Mouse (Mus musculus): ENCODE data around the gene Trim23. TPM values are rescaled to one million over a fixed set of nuclear protein-coding genes. Genes with fewer than 3 reads are reported as not detected.

Trim23 gene
- 0.12 and 0.13 TPM in 2 replicates for polyA plus RNA-seq (2012)

DNA sequence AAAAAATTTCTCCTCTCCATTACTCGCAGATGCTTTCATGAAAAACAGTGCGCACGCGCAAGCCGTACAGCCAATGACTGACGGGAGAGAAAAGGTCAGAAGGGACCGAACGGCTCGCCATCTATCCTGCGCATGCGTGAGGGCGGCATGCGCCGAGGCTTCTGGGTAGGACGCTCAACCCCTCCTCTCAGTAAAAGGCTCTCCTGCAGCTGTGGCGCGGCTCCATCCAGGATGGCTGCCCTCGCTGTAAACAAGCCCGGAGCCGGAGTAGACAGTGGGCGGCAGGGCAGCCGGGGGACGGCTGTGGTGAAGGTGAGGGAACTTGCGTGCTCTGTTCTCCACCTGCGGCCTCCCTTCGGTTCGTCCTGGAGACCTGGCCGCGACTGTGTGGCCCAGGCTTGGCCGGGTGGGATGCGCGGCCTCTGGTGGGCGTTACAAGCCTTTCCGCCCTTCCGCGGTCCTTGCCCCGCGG, at the start of gene Trim23:
Gene Trim23, plus strand, starts transcription at position 148 of the 472 bp plus-strand sequence.
- TF ChIP-seq TAL1 (IDR thresholded peaks at IDR 0.05; ENCODE audit: low read length) = no peak
- no peak for TF ChIP-seq GATA1 (IDR thresholded peaks at IDR 0.05; ENCODE audit: low read length)
- H3K27me3 ChIP-seq (ENCODE audit: control insufficient read depth) = no peaks in the 10 kb centered on the region
- H3K36me3 ChIP-seq (ENCODE audit: control insufficient read depth) = peaks cover 48% of the 10 kb centered on the region
- peak within 1 kb of the TSS; percentile 74 for H3K4me3 ChIP-seq (replicated peaks)
- peaks cover 32% of the 10 kb centered on the region for H3K4me1 ChIP-seq (ENCODE audit: control insufficient read depth)
- no peaks in the 10 kb centered on the region for H3K9me3 ChIP-seq (ENCODE audit: control insufficient read depth, low read length)

DNA sequence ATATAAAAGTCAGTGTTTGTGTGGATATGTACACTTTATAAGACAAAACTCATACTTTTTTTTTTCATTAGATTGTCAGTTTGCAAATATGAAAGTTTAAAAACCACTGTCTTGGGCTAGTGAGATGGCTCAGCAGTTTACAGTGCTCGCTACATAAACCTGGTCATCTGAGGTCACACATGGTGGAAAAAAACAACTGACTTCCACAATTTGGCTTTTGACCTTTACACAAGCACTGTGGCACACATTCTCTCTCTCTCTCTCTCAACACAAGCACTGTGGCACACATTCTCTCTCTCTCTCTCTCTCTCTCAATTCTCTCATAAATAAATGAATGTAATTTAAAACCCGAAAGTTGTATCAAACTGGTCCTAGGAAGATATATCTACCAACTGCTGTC, 46.0 kb upstream of the Trim23 start:
- no peaks in the 10 kb centered on the region for H3K4me1 ChIP-seq (ENCODE audit: control insufficient read depth)
- no peaks in the 10 kb centered on the region for H3K36me3 ChIP-seq (ENCODE audit: control insufficient read depth)
- H3K9me3 ChIP-seq (ENCODE audit: control insufficient read depth, low read length) = no peaks in the 10 kb centered on the region
- no peak overlapping the region for H3K4me3 ChIP-seq (replicated peaks)
- no peaks in the 10 kb centered on the region for H3K27me3 ChIP-seq (ENCODE audit: control insufficient read depth)
- TF ChIP-seq TAL1 (IDR thresholded peaks at IDR 0.05; ENCODE audit: low read length) (no peak), GATA1 (IDR thresholded peaks at IDR 0.05; ENCODE audit: low read length) (no peak)

DNA sequence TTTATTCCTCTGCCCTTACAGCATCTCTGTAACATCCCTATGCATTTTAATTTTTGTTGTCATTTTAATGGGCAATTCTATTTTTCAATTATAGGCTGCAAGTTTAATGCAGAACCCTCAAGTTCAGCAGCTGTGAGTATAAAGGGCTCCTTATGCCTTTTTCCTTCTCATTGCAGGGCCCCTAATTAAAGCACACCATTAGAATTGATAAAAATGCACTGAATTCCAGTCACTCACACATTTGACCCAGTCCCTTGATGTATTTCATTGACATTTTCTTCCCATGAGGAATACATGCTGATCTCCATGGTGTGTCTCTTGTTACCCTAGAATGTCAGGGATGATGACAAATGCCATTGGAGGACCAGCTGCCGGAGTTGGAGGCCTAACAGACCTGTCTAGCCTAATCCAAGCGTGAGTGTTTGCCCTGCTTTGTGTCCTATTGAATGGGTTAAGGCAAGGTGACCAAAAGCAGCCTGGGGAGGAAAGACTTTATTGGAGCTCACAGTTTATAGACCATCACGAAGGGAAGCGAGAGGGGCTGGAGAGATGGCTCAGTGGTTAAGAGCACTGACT, 44.0 kb upstream of the Trim23 start:
- Histone ChIP-seq H3K4me3 (replicated peaks) (no peak overlapping the region), H3K4me1 (ENCODE audit: control insufficient read depth) (peaks cover under 1% of the 10 kb centered on the region), H3K27me3 (ENCODE audit: control insufficient read depth) (no peaks in the 10 kb centered on the region), H3K9me3 (ENCODE audit: control insufficient read depth, low read length) (no peaks in the 10 kb centered on the region), H3K36me3 (ENCODE audit: control insufficient read depth) (no peaks in the 10 kb centered on the region; the same call in 1 of the 2 replicates)
- TF ChIP-seq TAL1 (IDR thresholded peaks at IDR 0.05; ENCODE audit: low read length) = no peak
- no peak for TF ChIP-seq GATA1 (IDR thresholded peaks at IDR 0.05; ENCODE audit: low read length)

DNA sequence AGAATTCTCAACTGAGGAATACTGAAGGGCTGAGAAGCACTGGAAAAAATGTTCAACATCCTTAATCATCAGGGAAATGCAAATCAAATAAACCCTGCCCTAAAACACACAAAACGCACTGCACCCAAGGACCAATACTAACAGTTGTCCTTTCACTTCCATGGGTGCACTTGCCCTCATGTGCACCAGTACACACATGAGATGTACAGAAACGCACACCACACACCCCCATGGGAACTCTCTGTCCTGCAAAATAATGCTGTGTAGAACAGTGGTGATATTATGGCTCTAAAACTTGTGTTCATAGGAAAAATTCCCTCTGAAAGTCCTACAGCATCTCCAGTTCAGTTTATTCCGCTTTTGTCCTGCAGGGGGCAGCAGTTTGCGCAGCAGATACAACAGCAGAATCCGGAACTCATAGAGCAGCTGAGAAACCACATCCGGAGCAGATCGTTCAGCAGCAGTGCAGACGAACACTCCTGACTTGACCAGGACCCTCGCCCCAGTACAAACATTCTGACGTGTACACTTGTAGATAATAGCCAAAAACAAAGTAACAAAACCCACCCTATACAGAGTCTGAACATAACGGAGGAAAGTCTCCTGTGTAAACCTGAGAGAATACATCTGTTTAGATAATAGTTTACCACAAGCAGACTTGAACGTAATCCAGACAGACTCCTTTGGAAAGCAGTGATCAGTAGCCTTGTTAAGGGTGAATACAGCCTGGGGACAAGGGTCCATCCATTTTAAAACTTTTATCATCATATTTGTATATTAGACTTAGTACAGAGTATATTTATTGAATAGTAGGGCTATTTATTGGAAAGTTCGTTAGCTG, 39.0 kb upstream of the Trim23 start:
- H3K36me3 ChIP-seq (ENCODE audit: control insufficient read depth) = peaks cover 39% of the 10 kb centered on the region

DNA sequence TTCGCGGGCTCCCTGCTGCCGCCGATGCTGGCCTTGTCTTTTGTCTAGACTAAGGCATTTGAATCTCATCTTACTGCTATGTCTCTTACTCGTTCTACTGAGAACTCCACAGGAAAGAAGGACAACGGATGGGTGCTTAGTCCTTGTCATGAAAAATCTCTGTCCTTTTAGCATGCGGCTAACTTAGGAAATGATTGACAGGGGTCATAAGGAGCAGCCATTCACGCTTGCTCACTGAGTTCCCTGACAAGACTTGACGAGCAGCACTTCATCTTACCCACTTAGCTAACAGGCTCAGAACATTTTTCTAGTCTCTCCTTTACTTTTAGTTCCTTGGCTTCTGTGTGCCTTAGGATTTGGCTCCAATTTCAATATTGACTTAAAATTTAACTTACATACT, 33.7 kb upstream of the Trim23 start:
- no peaks in the 10 kb centered on the region for H3K27me3 ChIP-seq (ENCODE audit: control insufficient read depth)
- H3K9me3 ChIP-seq (ENCODE audit: control insufficient read depth, low read length) = no peaks in the 10 kb centered on the region
- no peak for TF ChIP-seq GATA1 (IDR thresholded peaks at IDR 0.05; ENCODE audit: low read length)
- no peak for TF ChIP-seq TAL1 (IDR thresholded peaks at IDR 0.05; ENCODE audit: low read length)
- H3K36me3 ChIP-seq (ENCODE audit: control insufficient read depth) = peaks cover 86% of the 10 kb centered on the region
- H3K4me1 ChIP-seq (ENCODE audit: control insufficient read depth) = peaks cover 2% of the 10 kb centered on the region
- no peak overlapping the region for H3K4me3 ChIP-seq (replicated peaks)

More for the DNA sequence above, 39.0 kb upstream of the Trim23 start:
- no peak for TF ChIP-seq GATA1 (IDR thresholded peaks at IDR 0.05; ENCODE audit: low read length)
- no peak for TF ChIP-seq TAL1 (IDR thresholded peaks at IDR 0.05; ENCODE audit: low read length)
- Histone ChIP-seq H3K4me1 (ENCODE audit: control insufficient read depth) (peaks cover 4% of the 10 kb centered on the region), H3K27me3 (ENCODE audit: control insufficient read depth) (no peaks in the 10 kb centered on the region), H3K4me3 (replicated peaks) (peak overlapping the region; percentile 48), H3K9me3 (ENCODE audit: control insufficient read depth, low read length) (no peaks in the 10 kb centered on the region)

DNA sequence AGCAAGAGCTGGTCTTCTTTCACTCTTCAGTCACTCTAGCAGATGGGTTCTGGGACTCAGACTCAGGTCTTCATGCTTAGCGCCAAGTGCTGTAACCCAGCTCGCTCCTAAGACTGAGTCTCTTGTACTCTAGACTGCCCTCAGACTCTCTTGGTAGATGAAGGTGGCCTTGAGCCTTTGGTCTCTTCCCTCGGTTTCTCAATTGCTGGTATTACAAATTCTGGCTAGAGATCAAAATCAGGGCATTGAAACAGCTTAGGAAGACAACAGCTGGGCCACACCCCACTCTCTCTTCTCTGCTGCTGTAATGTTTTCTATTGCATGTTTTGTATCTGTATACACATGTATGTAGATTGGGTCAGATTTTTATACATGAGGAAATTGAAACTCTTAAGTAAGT, 33.0 kb upstream of the Trim23 start:
- Histone ChIP-seq H3K36me3 (ENCODE audit: control insufficient read depth) (peaks cover 82% of the 10 kb centered on the region), H3K27me3 (ENCODE audit: control insufficient read depth) (no peaks in the 10 kb centered on the region)
- TF ChIP-seq TAL1 (IDR thresholded peaks at IDR 0.05; ENCODE audit: low read length) (no peak), GATA1 (IDR thresholded peaks at IDR 0.05; ENCODE audit: low read length) (no peak)

DNA sequence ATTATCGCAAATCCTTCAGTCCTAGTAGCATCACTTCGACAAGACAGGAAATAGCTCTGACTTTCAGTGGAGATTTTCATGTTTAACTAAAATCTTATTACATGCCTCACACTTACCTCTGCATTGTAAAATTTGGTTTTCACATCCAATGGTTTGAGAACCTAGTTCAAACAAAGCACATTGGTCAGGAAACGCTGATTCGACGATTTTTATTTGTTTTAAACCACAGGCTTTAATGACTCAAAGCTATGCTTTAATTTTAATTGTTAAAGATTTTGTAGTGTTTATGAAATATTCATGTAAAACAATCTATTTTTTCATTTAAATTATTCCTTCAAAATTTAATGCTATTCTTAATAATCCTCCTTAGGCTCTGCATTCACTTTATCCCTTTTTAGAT, 24.4 kb upstream of the Trim23 start:
- Histone ChIP-seq H3K4me1 (ENCODE audit: control insufficient read depth) (no peaks in the 10 kb centered on the region), H3K36me3 (ENCODE audit: control insufficient read depth) (peaks cover 56% of the 10 kb centered on the region), H3K4me3 (replicated peaks) (no peak overlapping the region), H3K9me3 (ENCODE audit: control insufficient read depth, low read length) (no peaks in the 10 kb centered on the region), H3K27me3 (ENCODE audit: control insufficient read depth) (no peaks in the 10 kb centered on the region)
- TF ChIP-seq TAL1 (IDR thresholded peaks at IDR 0.05; ENCODE audit: low read length) (no peak), GATA1 (IDR thresholded peaks at IDR 0.05; ENCODE audit: low read length) (no peak)

More for the DNA sequence above, 33.0 kb upstream of the Trim23 start:
- Histone ChIP-seq H3K4me3 (replicated peaks) (no peak overlapping the region), H3K4me1 (ENCODE audit: control insufficient read depth) (no peaks in the 10 kb centered on the region; the same call in 1 of the 2 replicates), H3K9me3 (ENCODE audit: control insufficient read depth, low read length) (no peaks in the 10 kb centered on the region)

DNA sequence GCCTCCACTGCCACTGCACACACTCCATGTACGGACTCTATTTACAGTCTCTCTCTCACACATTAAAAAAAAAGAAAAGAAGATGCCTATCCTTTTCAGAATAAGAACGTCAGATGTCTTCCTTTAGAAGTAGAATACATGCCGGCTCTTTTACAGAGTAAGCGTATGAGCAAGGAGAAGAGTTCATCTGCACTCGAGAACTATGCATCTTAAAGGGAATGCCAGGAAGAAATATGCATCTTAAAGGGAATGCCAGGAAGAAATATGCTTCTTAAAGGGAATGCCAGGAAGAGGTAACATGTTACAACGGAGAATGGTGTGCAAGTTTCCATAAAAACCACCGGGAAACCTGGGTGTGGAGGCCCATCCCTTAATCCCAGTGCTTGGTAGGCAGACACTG, 23.5 kb upstream of the Trim23 start:
- no peaks in the 10 kb centered on the region for H3K4me1 ChIP-seq (ENCODE audit: control insufficient read depth)
- no peaks in the 10 kb centered on the region for H3K9me3 ChIP-seq (ENCODE audit: control insufficient read depth, low read length)
- peaks cover 61% of the 10 kb centered on the region for H3K36me3 ChIP-seq (ENCODE audit: control insufficient read depth)
- H3K27me3 ChIP-seq (ENCODE audit: control insufficient read depth) = no peaks in the 10 kb centered on the region
- no peak overlapping the region for H3K4me3 ChIP-seq (replicated peaks)
- no peak for TF ChIP-seq TAL1 (IDR thresholded peaks at IDR 0.05; ENCODE audit: low read length)
- TF ChIP-seq GATA1 (IDR thresholded peaks at IDR 0.05; ENCODE audit: low read length) = no peak

DNA sequence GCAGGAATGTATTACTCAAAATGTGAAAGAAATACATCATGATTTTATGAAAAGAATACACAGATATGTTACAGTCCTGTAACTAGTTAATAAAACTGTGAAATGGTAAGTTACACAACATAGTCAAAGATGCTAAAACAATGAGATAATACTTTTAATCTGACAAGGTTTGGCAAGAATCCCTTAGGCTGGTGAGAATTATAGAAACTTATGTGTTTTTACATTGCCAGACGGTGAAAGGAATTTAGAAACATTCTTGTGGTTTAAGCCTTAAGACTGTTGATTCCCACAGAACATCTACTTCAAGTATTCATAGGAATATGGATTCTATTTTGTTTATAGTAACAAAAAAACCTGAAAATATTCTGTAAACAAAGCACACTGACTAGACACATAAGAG, 22.9 kb upstream of the Trim23 start:
- Histone ChIP-seq H3K4me3 (replicated peaks) (no peak overlapping the region), H3K27me3 (ENCODE audit: control insufficient read depth) (no peaks in the 10 kb centered on the region), H3K36me3 (ENCODE audit: control insufficient read depth) (peaks cover 63% of the 10 kb centered on the region), H3K9me3 (ENCODE audit: control insufficient read depth, low read length) (no peaks in the 10 kb centered on the region), H3K4me1 (ENCODE audit: control insufficient read depth) (no peaks in the 10 kb centered on the region)
- no peak for TF ChIP-seq GATA1 (IDR thresholded peaks at IDR 0.05; ENCODE audit: low read length)
- TF ChIP-seq TAL1 (IDR thresholded peaks at IDR 0.05; ENCODE audit: low read length) = no peak
